Mouse (Mus musculus) thymus, adult 2 months (tissue): ENCODE measurements around the gene Ikbip. TPM values are rescaled to one million over a fixed set of nuclear protein-coding genes. Genes with fewer than 3 reads are reported as not detected.

Experiments
- DNase-seq: peaks from one replicate; pipeline ENCODE4 v3.0.0; 2021
- H3K27ac ChIP-seq: fragments of 200-500 bp; 2 replicates; pipeline ENCODE4 v1.5.1; 2012; ENCODE audit warnings: low read length, control low read depth; ENCODE audit not compliant: control insufficient read depth, insufficient read depth
- H3K27me3 ChIP-seq: fragments of 200-500 bp; 2 replicates; pipeline ENCODE4 v1.6.1; 2012; ENCODE audit warnings: mild to moderate bottlenecking, low read length, moderate library complexity, mixed read lengths; ENCODE audit not compliant: control insufficient read depth, insufficient read depth
- H3K36me3 ChIP-seq: fragments of 200-500 bp; 2 replicates; pipeline ENCODE4 v1.6.1; 2012; ENCODE audit warnings: mild to moderate bottlenecking, low read length, moderate library complexity; ENCODE audit not compliant: control insufficient read depth, insufficient read depth
- H3K4me1 ChIP-seq: fragments of 200-500 bp; replicated peaks from 2 replicates; pipeline ENCODE4 v1.6.1; 2012; ENCODE audit warnings: low read length; ENCODE audit not compliant: control insufficient read depth, insufficient read depth
- H3K4me3 ChIP-seq: fragments of 200-500 bp; 2 replicates; pipeline ENCODE4 v1.5.1; 2012; ENCODE audit warnings: mild to moderate bottlenecking, low read length, control low read depth, moderate library complexity; ENCODE audit not compliant: control insufficient read depth, insufficient read depth
- CTCF ChIP-seq: fragments of 200-500 bp; IDR thresholded peaks from 2 replicates; pipeline ENCODE4 v1.5.1; 2012; ENCODE audit warnings: mild to moderate bottlenecking, control low read depth, low read length, moderate library complexity, borderline replicate concordance; ENCODE audit not compliant: control insufficient read depth, poor library complexity, insufficient read depth; ENCODE audit errors: extremely low read depth
- POLR2A ChIP-seq: fragments of 200-500 bp; IDR thresholded peaks from 2 replicates; pipeline ENCODE4 v1.6.1; 2012; ENCODE audit warnings: mild to moderate bottlenecking, low read length, control low read depth, moderate library complexity; ENCODE audit not compliant: control insufficient read depth, poor library complexity, insufficient read depth; ENCODE audit errors: extremely low read depth
- WGBS: fragments of 180-500 bp; shearing (Covaris S2); methylation state at CpG from one replicate; pipeline ENCODE4 v1.1.7; 2018; 5-methylcytosine and 5-hydroxymethylcytosine counted together
- polyA plus RNA-seq: library from polyadenylated mRNA; depleted of rRNA; stranded (reverse); fragments of >200 nt; gene quantifications from 2 replicates; pipeline ENCODE4 v1.2.3, GENCODE M21; 2012

The Ikbip gene
- polyA plus RNA-seq, 1 experiment, result 0.93 TPM

GRCm38 (mm10) chr10:91083393-91083927 is 720 bp downstream of the Ikbip start:
- TF ChIP-seq POLR2A (no peak), CTCF (no peak)
- Histone ChIP-seq H3K27me3 (no peaks in the 10 kb centered on the region), H3K4me1 (peaks cover 3% of the 10 kb centered on the region; the same call in 1 of the 2 replicates), H3K4me3 (peak overlapping the region; percentile 56), H3K36me3 (0 out of 2 replicates have a peak, but pooled peaks cover 3% of the 10 kb centered on the region), H3K27ac (no peak overlapping the region)
- no peak for DNase-seq
- 35% methylated on average over 12 of the region's 12 CpGs for WGBS

- Histone ChIP-seq H3K4me3 (no peak overlapping the region), H3K36me3 (no peaks in the 10 kb centered on the region), H3K27me3 (no peaks in the 10 kb centered on the region), H3K27ac (no peak overlapping the region), H3K4me1 (no peaks in the 10 kb centered on the region)
- TF ChIP-seq POLR2A (no peak), CTCF (no peak)
- WGBS, result 98% methylated on average over 4 of the region's 4 CpGs
- no peak for DNase-seq
Measured at GRCm38 (mm10) chr10:91092812-91093211, 10.1 kb downstream of the Ikbip start.

GRCm38 (mm10) chr10:91094251-91095104 is 11.7 kb downstream of the Ikbip start:
- H3K36me3 ChIP-seq, result no peaks in the 10 kb centered on the region
- no peaks in the 10 kb centered on the region for H3K4me1 ChIP-seq
- WGBS, result 78% methylated on average over 15 of the region's 15 CpGs
- no peaks in the 10 kb centered on the region for H3K27me3 ChIP-seq
- no peak overlapping the region for H3K27ac ChIP-seq
- DNase-seq, result no peak
- H3K4me3 ChIP-seq, result no peak overlapping the region
- TF ChIP-seq CTCF (no peak), POLR2A (no peak)

GRCm38 (mm10) chr10:91098056-91098455 is 15.3 kb downstream of the Ikbip start:
- no peak for DNase-seq
- no peak overlapping the region for H3K27ac ChIP-seq
- TF ChIP-seq POLR2A, result no peak
- TF ChIP-seq CTCF, result no peak
- H3K36me3 ChIP-seq, result no peaks in the 10 kb centered on the region
- 96% methylated on average over 8 of the region's 8 CpGs for WGBS
- no peak overlapping the region for H3K4me3 ChIP-seq
- no peaks in the 10 kb centered on the region for H3K4me1 ChIP-seq
- H3K27me3 ChIP-seq, result no peaks in the 10 kb centered on the region

- WGBS, result 96% methylated on average over 1 of the region's 1 CpGs
- DNase-seq, result no peak
- Histone ChIP-seq H3K27ac (no peak overlapping the region), H3K4me1 (no peaks in the 10 kb centered on the region), H3K4me3 (no peak overlapping the region), H3K36me3 (no peaks in the 10 kb centered on the region), H3K27me3 (no peaks in the 10 kb centered on the region)
- TF ChIP-seq POLR2A (no peak), CTCF (no peak)
Measured at GRCm38 (mm10) chr10:91100101-91100500, 17.4 kb downstream of the Ikbip start.

- no peak overlapping the region for H3K27ac ChIP-seq
- 96% methylated on average over 25 of the region's 25 CpGs for WGBS
Measured at GRCm38 (mm10) chr10:91101936-91102335, 19.2 kb downstream of the Ikbip start.

More at GRCm38 (mm10) chr10:91101936-91102335, 19.2 kb downstream of the Ikbip start:
- no peak for TF ChIP-seq POLR2A
- no peak overlapping the region for H3K4me3 ChIP-seq
- H3K4me1 ChIP-seq, result no peaks in the 10 kb centered on the region
- no peaks in the 10 kb centered on the region for H3K36me3 ChIP-seq
- no peak for DNase-seq
- H3K27me3 ChIP-seq, result no peaks in the 10 kb centered on the region
